Mouse (Mus musculus) brain, embryonic 14.5 days (tissue): ENCODE measurements around the gene Arhgef25.

ENCODE experiments used
- CTCF ChIP-seq: fragments of 200-500 bp; IDR thresholded peaks from 2 replicates; pipeline ENCODE4 v1.5.1; 2012; ENCODE audit warnings: inconsistent platforms, mild to moderate bottlenecking, moderate library complexity, borderline replicate concordance; ENCODE audit not compliant: insufficient read depth, insufficient read length; ENCODE audit errors: extremely low read depth
- POLR2A ChIP-seq: fragments of 200-500 bp; IDR thresholded peaks from 2 replicates; pipeline ENCODE4 v1.6.1; 2012; ENCODE audit warnings: mild to moderate bottlenecking, inconsistent platforms, borderline replicate concordance; ENCODE audit not compliant: poor library complexity, insufficient read depth, insufficient read length, severe bottlenecking; ENCODE audit errors: extremely low read depth

DNA sequence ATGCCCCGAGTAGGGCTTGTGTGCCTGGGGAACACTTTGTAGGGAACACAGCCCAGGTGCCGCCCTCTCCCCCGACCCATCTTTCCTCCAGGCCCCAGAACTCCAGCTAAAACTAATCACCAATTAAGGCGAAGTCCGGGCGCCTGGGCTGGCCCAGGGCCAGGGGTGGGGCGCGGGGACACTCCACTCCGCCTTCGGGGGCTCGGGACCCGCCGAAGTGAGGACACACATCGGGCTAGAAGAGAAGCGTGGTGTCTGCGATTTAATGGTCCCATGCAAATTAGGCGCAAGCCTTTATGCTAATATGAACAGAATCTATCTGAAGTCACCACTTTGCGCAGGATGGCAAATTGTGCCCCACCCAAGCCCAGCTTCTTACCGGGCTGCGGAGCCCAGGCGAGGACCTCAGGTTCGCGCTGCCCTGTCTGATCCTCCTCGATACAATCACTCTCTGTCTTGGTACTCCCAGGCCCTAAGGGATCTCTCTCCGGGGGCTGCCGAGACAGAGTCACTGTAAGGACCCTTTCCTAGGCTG is 700 bp downstream of the Arhgef25 start:
- TF ChIP-seq CTCF (no peak), POLR2A (no peak)
